Mouse (Mus musculus) gastrocnemius, postnatal 10 days (tissue): ENCODE data around the gene Stambp. TPM values are rescaled to one million over a fixed set of nuclear protein-coding genes. Genes with fewer than 3 reads are reported as not detected.

Experiments used
- DNase-seq: peaks from one replicate; pipeline ENCODE4 v3.0.0; 2021; ENCODE audit warnings: mixed read lengths
- total RNA-seq, 2 experiments: library from RNA; stranded (reverse); gene quantifications; 2 replicates each; pipeline ENCODE4 v1.2.3; 2021

Stambp gene
- total RNA-seq, 2 experiments from 2014 or later = 9.8 to 10.7 TPM

DNA sequence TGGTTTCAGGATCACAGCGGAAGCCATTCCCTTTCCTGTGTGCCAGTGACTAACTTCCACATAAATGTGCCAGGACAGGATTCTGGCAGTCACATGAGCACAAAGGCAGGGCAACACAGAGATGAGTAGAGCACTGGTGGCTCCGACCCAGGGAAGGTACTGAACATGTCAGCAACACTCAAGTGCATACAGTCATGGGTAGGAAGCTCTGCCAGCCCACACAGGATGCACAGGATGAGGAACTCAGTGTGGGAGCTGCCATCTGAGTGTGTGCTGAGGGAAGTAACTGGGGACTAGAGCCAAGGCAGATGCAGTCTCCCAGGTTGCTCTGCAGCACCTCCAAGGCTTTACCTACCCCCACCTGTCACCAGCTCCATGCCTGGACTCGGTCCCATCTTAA, 69.9 kb downstream of the Stambp start:
- no peak for DNase-seq

DNA sequence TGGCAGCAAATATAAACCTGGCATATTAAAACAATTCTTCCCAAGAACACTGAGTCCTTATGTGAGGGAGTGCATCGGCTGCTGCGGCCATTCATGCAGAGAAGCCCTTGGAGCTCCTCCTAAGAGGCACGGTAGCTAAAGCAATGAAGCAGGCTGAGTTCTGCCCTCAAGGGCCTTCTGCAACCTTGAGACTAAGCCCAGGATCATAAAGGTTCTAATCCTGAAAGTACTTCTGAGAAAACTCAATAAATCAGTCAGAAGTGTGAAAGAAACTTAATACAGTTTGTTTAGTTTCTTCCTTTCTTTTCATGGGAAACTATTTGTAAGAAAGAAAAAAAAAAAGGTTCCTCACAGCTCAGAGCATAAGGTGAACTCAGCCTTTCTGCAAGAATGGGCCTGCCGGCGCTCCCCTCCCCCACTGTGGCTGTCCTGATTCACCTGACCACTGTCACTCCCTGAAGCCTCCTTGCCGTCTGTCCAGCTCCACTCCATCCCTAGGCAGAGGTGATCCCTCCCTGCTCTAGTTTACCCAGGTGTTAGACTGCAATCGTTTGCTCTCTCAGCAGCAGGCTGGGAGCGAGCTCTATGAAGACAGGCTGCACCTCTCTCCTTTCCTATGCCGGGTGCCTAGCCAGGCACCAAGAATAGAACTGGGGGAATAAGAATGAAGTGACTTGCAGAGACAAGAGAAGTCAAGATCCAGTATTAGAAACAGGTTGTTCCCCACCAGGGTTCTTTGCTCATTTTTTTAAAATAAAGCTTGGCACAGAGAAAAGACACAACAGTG, 70.8 kb downstream of the Stambp start:
- DNase-seq = no peak

- no peak for DNase-seq
Measured at GRCm38 (mm10) chr6:83500462-83500861, 72.1 kb downstream of the Stambp start.

DNA sequence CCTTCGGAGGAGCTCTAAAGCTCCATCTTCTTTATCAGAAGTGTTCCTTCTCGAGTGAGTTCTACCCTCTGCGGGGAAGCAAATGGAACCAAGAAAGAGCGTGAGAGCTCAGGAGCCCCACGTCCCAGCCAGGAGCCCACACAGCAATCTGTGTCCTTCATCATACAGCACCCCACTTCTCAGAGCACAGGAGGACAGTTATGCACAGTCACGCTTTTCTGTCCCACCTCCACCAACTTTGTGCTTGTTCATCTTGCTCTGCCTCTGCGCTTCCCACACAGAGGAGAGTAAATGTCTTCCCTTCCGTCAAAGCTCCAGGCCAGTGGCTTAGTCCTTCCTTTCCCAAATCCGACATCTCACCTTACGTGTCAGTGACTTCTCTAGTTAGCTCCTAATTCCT, 73.5 kb downstream of the Stambp start:
- DNase-seq = no peak

- DNase-seq = no peak
Measured at GRCm38 (mm10) chr6:83496753-83497710, 75.5 kb downstream of the Stambp start.

- DNase-seq = no peak
Measured at GRCm38 (mm10) chr6:83496009-83496752, 76.3 kb downstream of the Stambp start.

Other genes with a start within 250 kb of the Stambp start
- 1 to 10 TPM; 5.0 to 8.0 TPM for gene Mthfd2, start 246.8 kb downstream of the Stambp start, total RNA-seq
- gene Mob1a, start 246.7 kb downstream of the Stambp start, total RNA-seq = 10 to 100 TPM; 19.7 to 26.0 TPM
- gene Bola3, start 223.6 kb downstream of the Stambp start, total RNA-seq = 100 to 1,000 TPM; 175 to 186 TPM
- 10 to 100 TPM; 41.5 to 47.0 TPM for gene Tet3, start 113.6 kb downstream of the Stambp start, total RNA-seq
- 10 to 100 TPM; 22.3 to 29.4 TPM for gene Dguok, start 65.8 kb downstream of the Stambp start, total RNA-seq
- 1 to 10 TPM; 3.6 to 5.3 TPM for gene Actg2, start 36.5 kb downstream of the Stambp start, total RNA-seq
- gene Clec4f, start 83.5 kb upstream of the Stambp start, total RNA-seq = under 1 TPM in 1 of 2 experiments, not detected in 1; 0.32 TPM
- gene Cd207, start 105.1 kb upstream of the Stambp start, total RNA-seq = not detected
- gene Vax2, start 138.5 kb upstream of the Stambp start, total RNA-seq = not detected
- not detected for gene Atp6v1b1, start 170.3 kb upstream of the Stambp start, total RNA-seq
- gene Ankrd53, start 189.9 kb upstream of the Stambp start, total RNA-seq = not detected
- gene Tex261, start 203.1 kb upstream of the Stambp start, total RNA-seq = 10 to 100 TPM; 44.6 to 49.5 TPM
- 10 to 100 TPM; 11.3 to 16.4 TPM for gene Nagk, start 222.3 kb upstream of the Stambp start, total RNA-seq